Mouse (Mus musculus) inflammation-experienced regulatory T-cells, adult 6 months (primary cell): ENCODE measurements around the gene Gm11037. TPM values are rescaled to one million over a fixed set of nuclear protein-coding genes. Genes with fewer than 3 reads are reported as not detected.
"Not testable (repeated sequence)": the region's sequence is repeated elsewhere in the genome, so short reads cannot be mapped to it uniquely, and the experiment has no call there.

Experiments used
- ATAC-seq: one replicate; pipeline ENCODE4 v1.8.0; 2017
- polyA plus RNA-seq, 3 experiments: library from polyadenylated mRNA; unstranded; fragments of 100-300 nt; shearing (Covaris generic); gene quantifications; one replicate each; pipeline ENCODE4 v1.2.1; 2017

Gm11037 gene
- not detected for polyA plus RNA-seq

GRCm38 (mm10) chr2:131132930-131133547 is at the start of gene Gm11037:
Gm11037 (plus strand) TSS chr2:131133497.
- ATAC-seq = no peak

DNA sequence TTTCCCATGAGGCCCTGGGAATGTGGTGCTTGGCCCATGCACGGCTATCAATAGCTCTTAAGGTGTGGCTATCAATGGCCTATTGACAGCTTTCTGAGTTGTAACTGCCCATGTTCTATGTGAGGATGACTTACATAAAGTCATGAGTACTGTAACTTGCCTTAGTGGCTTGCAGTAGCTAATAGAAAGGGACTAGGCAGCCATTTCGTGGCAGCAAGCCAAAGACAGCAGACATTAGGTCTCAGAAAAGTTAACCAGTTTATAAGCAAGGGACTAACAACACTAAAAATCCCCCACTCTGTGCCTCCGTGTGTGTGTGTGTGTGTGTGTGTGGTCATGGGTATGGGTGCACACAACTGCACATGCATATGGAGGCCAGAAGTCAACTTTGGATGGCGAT is 49.1 kb upstream of the Gm11037 start:
- ATAC-seq = no peak

- ATAC-seq = no peak
Observed at GRCm38 (mm10) chr2:131086667-131087390, 46.5 kb upstream of the Gm11037 start, which contains the start of gene Siglec1. Siglec1 (minus strand) TSS chr2:131086765.

GRCm38 (mm10) chr2:131088581-131088980 is 44.7 kb upstream of the Gm11037 start:
- no peak for ATAC-seq

GRCm38 (mm10) chr2:131089634-131090033 is 43.7 kb upstream of the Gm11037 start:
- no peak for ATAC-seq

DNA sequence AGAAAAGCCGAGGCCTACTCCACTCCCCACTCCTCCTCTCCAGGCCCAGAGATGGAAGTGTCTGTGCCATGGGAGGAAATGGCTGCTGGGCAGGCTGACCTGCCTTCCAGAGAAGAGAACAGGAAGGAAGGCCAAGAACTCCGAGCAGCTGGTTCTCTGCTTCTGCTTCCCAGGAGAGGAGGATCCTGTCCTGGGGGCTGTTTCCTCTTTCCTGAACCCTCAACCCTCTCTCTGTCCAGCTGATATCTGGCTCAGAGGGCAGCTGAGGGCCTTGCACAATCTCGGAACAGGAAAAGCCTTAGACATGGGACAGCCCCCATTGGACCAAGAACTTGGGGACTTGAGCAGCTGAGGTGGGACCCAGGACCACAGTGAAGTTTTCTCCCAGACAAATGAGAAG is 42.4 kb upstream of the Gm11037 start:
- ATAC-seq = no peak

- ATAC-seq = no peak
Observed at GRCm38 (mm10) chr2:131093577-131093976, 39.7 kb upstream of the Gm11037 start.

DNA sequence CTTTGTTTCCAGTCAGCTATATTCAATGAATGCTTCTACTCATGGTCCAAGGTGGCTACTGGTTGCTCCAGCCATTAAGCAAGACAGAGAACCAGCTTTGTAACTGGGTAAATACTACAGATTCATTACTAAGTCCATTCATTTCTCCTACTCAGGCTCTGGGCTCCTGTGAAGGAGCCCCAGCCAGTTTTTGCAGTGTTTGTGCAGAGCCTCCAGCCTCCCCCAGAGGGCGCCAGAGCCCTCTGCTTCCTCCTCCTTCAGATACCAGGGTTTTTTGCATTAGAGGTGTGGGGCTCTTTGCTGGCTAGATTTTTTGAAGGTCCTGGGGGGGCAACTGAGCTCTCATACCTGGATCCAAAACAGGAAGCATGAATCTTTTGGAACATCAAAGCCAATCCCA is 38.5 kb upstream of the Gm11037 start:
- peak; percentile 82 for ATAC-seq

- no peak for ATAC-seq
Observed at GRCm38 (mm10) chr2:131096101-131096795, 37.0 kb upstream of the Gm11037 start.

- no peak for ATAC-seq
Observed at GRCm38 (mm10) chr2:131097087-131097486, 36.2 kb upstream of the Gm11037 start.

DNA sequence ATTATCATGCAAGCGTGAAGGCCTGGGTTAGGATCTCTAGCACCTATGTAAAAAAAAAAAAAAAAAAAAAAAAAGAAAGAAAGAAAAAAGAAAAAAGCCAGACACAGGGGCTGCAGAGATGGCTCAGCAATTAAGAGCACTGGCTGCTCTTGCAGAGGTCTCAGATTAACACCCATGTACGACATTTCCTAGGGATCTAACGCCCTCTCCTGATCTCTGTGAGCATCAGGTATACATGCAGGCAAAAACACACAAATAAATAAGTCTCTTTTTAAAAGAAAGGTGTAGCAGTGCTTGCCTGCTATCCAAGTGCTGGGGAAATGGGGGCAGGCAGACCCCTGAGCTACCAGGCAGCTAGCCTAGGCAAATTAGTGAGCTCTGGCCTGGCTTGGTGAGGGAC is 31.8 kb upstream of the Gm11037 start:
- no peak for ATAC-seq

DNA sequence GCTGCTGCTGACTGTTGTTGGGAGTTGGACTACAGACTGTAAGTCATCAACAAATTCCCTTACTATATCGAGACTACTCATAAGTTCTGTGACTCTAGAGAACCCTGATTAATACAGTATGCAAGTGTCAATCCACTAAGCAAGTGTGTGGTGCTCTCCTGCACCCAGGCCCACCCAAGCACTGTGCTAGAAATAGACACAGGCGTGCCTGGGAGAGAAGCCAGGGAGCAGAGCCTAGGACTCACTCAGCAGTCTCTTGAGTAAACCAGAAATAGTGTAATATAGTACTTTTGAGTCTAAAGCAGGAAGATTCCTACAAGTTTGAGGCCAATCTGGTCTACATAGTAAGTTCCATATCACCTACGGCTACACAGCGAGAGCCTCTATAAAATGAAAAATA is 29.3 kb upstream of the Gm11037 start:
- ATAC-seq = no peak

GRCm38 (mm10) chr2:131105061-131105460 is 28.2 kb upstream of the Gm11037 start:
- not testable (repeated sequence) for ATAC-seq

DNA sequence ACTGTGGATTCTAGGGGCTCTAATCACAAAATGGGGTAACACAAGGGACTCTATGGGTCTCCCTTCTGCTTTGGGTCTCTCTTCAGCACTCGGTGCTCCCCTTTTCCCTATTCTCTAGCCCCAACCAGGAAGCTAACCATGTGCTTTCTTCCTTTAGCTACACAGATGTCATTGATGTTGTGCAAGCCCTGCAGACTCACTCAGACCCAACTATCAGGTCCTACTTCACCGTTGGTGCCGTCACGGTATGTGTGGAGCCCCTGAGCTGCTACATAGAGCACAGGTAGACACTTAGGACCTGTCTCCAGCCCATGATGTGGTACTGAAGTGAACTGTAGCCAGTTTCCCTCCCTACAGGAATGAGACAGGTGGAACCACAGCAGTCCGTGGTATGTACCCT is 27.3 kb upstream of the Gm11037 start:
- no peak for ATAC-seq

- no peak for ATAC-seq
Observed at GRCm38 (mm10) chr2:131118968-131119574, 14.2 kb upstream of the Gm11037 start.

DNA sequence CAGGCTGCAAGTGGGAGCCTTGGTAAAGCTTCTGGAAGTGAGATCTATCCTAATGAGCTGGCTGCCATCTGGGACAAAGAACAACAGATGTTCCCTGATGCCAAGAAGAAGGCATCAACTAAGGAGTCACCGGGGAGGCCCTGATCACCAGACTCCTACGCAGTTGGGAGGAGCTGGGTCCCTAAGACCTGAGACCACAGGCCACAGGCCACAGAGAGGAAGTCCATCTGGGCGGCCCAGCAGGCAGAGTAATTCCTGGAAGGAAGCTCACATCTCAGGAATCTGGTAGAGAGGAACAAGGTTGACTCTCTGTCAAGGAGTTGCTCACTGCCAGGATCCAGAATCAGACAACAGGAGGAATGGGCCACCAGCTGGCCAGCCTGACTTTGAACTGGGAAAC is 9.1 kb upstream of the Gm11037 start:
- no peak for ATAC-seq

DNA sequence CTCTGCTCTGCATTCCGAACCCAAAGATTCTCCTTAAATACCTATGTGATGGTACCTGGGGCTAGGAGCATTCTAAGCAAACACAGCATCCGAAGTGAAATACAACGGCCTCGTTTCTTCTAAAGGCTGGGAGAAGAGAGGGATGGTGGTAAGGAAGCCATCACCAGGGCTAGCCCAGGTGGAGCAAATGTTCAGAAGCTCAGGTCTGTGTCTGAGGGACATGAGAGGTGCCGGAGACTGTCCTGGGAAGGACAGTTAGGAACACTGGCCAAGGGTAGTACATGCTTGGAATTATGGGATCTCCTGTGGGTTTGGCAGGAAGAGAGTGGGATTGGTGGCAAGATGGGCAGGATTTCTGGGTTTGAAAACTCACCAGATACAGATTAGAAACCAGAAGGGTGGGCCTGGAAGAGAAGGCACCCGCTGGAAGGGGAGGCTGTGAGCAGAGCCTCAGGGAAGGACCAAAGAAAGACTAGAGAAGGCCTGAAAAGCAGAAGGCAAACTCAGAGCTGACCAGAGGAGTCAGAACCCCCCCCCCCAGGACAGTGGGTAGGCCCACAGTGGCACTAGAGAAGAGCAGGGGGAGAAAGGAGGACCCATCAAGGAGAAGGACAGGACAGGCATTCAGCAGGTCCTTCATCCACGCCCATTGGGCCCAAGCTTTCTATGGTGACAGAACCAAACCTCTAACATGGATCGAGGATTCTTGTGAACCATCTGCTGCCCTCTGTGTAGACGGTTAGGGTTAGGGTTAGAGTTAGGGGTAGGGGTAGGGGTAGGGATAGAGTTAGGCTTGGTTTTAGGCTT is 7.9 kb upstream of the Gm11037 start:
- ATAC-seq = no peak

GRCm38 (mm10) chr2:131125964-131126815 is 7.1 kb upstream of the Gm11037 start:
- ATAC-seq = no peak

DNA sequence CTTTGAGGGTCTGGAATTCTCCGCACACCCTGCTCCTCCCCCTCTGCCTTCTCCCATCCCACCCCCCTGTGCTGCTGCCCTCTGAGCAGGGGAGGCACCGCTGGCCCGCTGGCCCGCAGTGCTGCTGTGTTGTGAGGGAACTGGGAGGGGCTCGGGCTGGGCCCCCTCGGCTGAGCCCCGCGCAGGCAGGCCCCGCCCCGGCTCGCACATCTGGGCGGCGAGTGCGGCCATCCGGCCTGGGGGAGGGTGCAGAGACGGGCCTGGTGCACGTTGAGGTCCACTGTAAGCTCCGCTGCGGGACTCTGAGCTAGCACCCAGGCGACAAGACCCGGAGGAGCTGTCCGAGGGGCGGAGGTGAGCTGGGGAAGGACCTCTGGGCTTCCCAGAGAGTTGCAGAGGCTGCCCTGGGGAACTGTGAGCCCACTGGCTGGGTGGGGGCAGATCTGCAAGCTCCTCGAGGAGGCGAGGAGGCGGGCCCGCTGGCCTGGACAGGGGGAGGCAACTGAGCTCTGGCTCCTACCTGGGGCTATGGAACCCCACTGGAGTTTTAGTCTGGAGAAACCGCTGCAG is 6.1 kb upstream of the Gm11037 start, which contains the start of gene Hspa12b:
Gene Hspa12b (plus strand): TSS at position 120 of the 570 bp plus-strand sequence.
- ATAC-seq = no peak

DNA sequence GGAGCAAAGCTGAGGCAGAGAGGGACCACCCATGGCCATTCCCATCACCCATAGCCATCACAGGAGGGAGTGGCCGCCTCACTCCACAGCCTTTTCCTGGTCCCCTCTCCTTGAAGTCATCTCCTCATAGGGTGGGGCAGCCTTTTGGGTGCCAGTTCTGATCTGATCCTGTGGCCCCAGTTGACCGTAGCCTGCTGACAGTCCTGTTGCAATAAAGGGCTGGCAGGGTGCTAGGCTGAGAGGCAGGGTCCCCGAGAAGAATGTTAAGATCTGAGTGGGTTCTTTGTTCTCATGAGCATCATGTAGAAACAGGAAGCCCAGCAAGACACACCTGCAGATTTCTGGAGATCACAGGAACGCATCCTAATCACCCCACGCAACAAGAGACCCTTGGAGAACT is 5.1 kb upstream of the Gm11037 start:
- no peak for ATAC-seq

- ATAC-seq = no peak
Observed at GRCm38 (mm10) chr2:131128636-131129157, 4.6 kb upstream of the Gm11037 start.
